Mouse (Mus musculus) hindbrain, embryonic 15.5 days (tissue): ENCODE measurements at regions not wholly inside any gene's neighbourhood (a gene's known extent, or its start where the extent isn't known, plus 50 kb on each side); places are given as distances from the start of the nearest gene placed in this dataset.

Source experiments
- ATAC-seq: fragments of 200-750 bp; cut with Nextera tagmentation; 2 replicates; pipeline ENCODE4 v1.8.0; 2017; ENCODE audit warnings: low read depth, moderate number of reproducible peaks, moderate TSS enrichment; ENCODE audit not compliant: low FRiP score
- H3K27ac ChIP-seq: fragments of 300-500 bp; sonication (generic); replicated peaks from 2 replicates; pipeline ENCODE4 v1.5.1; 2015; ENCODE audit warnings: mild to moderate bottlenecking, inconsistent platforms
- H3K27me3 ChIP-seq: fragments of 300-500 bp; sonication (generic); 2 replicates; pipeline ENCODE4 v1.6.1; 2015; ENCODE audit warnings: control low read depth, inconsistent platforms
- H3K36me3 ChIP-seq: fragments of 300-500 bp; sonication (generic); 2 replicates; pipeline ENCODE4 v1.6.1; 2015; ENCODE audit warnings: control low read depth, inconsistent platforms
- H3K4me1 ChIP-seq: fragments of 300-500 bp; sonication (generic); replicated peaks from 2 replicates; pipeline ENCODE4 v1.6.1; 2015; ENCODE audit warnings: control low read depth, inconsistent platforms
- H3K4me2 ChIP-seq: fragments of 300-500 bp; sonication (generic); 2 replicates; pipeline ENCODE4 v1.6.1; 2015; ENCODE audit warnings: moderate library complexity, mild to moderate bottlenecking, inconsistent platforms
- H3K4me3 ChIP-seq: fragments of 300-500 bp; sonication (generic); 2 replicates; pipeline ENCODE4 v1.5.1; 2015; ENCODE audit warnings: mild to moderate bottlenecking, inconsistent platforms
- H3K9ac ChIP-seq: fragments of 300-500 bp; sonication (generic); 2 replicates; pipeline ENCODE4 v1.6.1; 2015; ENCODE audit warnings: inconsistent platforms
- H3K9me3 ChIP-seq: fragments of 300-500 bp; sonication (generic); 2 replicates; pipeline ENCODE4 v1.6.1; 2016; ENCODE audit warnings: control low read depth, inconsistent platforms
- WGBS: fragments of 180-500 bp; shearing (Covaris S2); methylation state at CpG from one replicate; pipeline ENCODE4 v1.1.7; 2015; 5-methylcytosine and 5-hydroxymethylcytosine counted together

DNA sequence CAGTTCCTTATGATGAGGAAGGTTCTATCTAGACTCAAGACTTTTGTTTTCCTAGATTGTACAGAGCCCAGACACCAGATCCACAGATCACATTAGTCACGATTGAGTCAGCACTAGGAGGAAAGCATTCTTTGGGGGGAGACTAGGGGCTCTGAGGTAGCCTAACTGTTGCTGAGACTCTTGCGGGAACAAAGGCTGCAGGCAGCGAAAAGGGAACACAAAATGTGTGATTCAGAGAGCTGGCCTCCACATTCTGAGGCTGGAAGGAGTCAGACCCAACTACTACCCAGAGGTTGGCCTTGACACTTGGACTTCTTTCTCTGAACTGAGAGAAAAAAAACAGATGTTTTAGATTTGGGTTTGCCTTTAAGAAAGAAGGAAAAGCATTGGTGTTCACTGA, 66.5 kb upstream of the Tspan2 start:
- Histone ChIP-seq H3K9me3 (no peaks in the 10 kb centered on the region), H3K36me3 (no peaks in the 10 kb centered on the region), H3K9ac (no peak overlapping the region), H3K4me1 (no peaks in the 10 kb centered on the region), H3K4me3 (no peak overlapping the region), H3K27ac (no peak overlapping the region), H3K4me2 (no peak overlapping the region), H3K27me3 (no peaks in the 10 kb centered on the region)
- 89% methylated on average over 3 of the region's 3 CpGs for WGBS
- no peak for ATAC-seq

DNA sequence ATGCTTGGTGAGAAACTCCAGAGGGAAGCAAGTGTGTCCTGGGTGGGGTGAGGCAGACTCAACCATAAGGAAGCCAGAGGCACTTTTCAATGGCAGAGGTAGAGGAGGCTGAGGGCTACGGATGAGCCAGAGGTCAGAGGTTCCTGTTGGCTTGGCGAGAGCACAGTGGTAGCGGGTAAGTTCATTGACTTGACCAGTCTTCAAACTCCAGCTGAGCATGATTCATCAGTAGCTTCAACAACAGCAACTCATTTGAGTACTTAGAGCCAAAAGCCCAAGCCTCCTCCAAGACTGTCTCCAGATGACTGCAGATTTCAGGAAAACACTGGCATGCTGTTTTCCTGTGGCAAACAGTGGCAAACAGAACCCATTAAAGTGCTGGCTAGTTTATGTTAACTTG, 65.8 kb upstream of the Tspan2 start:
- Histone ChIP-seq H3K4me3 (no peak overlapping the region), H3K27me3 (no peaks in the 10 kb centered on the region), H3K9ac (no peak overlapping the region), H3K27ac (no peak overlapping the region), H3K4me2 (no peak overlapping the region), H3K4me1 (no peaks in the 10 kb centered on the region), H3K36me3 (no peaks in the 10 kb centered on the region), H3K9me3 (no peaks in the 10 kb centered on the region)
- no peak for ATAC-seq
- 95% methylated on average over 3 of the region's 3 CpGs for WGBS

DNA sequence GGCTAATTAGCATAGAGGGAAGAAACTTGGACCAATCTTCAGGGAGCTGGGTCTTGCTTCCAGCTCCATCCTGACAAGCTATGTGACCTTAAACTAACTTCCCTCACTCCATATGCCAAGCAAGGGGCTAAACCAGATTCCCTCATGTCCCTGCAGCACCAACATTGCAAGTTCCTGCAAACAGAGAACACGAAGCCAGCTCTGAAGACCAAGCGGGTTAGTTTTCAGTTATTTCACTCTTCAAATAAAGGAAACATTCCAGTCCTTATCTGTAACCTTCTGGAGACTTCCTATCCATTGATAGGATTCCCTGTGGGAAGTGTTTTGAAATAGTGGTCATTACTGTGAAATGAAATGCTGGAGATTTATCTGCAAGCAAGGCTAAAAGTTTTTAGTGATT, 64.4 kb upstream of the Tspan2 start:
- H3K27me3 ChIP-seq, result no peaks in the 10 kb centered on the region
- ATAC-seq, result no peak

DNA sequence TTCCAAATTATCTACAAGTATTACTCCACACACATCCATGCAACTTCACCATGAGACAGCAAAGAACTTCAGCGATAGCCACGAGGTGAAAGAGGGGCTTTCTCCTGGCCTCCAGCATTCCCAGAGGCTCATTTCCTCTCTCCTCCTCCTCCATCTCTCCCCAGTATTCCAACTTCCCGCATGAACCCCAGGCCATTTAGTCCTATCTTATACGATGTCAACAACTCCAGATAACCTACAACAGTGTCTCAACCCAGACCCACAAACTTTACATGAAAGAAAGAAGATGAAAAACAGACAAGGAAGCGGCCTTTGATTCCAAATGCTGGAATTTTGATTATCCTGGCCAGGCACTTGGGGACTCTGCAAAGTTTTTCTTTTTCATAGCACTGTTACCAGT, 63.8 kb upstream of the Tspan2 start:
- no peak for ATAC-seq
- no peak overlapping the region for H3K4me3 ChIP-seq
- H3K36me3 ChIP-seq, result no peaks in the 10 kb centered on the region
- H3K4me2 ChIP-seq, result no peak overlapping the region
- no peaks in the 10 kb centered on the region for H3K4me1 ChIP-seq
- H3K9ac ChIP-seq, result no peak overlapping the region
- H3K27ac ChIP-seq, result no peak overlapping the region
- WGBS, result 82% methylated on average over 5 of the region's 5 CpGs
- no peaks in the 10 kb centered on the region for H3K9me3 ChIP-seq
- H3K27me3 ChIP-seq, result no peaks in the 10 kb centered on the region

More for the DNA sequence above, 64.4 kb upstream of the Tspan2 start:
- H3K36me3 ChIP-seq, result no peaks in the 10 kb centered on the region
- no peak overlapping the region for H3K27ac ChIP-seq
- no peaks in the 10 kb centered on the region for H3K9me3 ChIP-seq
- no peak overlapping the region for H3K9ac ChIP-seq
- no peak overlapping the region for H3K4me3 ChIP-seq
- no peak overlapping the region for H3K4me2 ChIP-seq
- no peaks in the 10 kb centered on the region for H3K4me1 ChIP-seq
- 90% methylated on average over 2 of the region's 2 CpGs for WGBS

DNA sequence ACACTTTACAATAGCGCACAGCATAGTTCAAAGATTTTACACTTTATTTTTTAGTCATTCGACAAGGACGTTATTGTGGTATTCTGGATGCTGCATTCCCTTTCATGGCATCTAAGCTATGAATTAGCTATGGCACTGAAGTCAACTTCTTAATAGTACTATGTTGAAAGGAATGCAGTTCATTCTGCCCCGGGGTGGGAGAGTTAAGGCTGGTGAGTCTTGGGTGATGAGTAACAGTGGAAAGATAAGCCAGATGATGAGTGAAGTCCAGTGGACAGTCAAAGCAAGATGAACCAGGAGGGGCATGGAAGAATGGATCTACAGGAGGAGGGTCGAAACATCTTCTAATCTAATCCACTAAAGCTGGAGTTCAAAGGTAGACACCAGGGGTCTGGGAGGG, 63.4 kb upstream of the Tspan2 start:
- Histone ChIP-seq H3K4me2 (no peak overlapping the region), H3K27me3 (no peaks in the 10 kb centered on the region), H3K9me3 (no peaks in the 10 kb centered on the region), H3K4me1 (no peaks in the 10 kb centered on the region), H3K4me3 (no peak overlapping the region), H3K36me3 (no peaks in the 10 kb centered on the region), H3K9ac (no peak overlapping the region), H3K27ac (no peak overlapping the region)
- 90% methylated on average over 5 of the region's 5 CpGs for WGBS
- ATAC-seq, result no peak

DNA sequence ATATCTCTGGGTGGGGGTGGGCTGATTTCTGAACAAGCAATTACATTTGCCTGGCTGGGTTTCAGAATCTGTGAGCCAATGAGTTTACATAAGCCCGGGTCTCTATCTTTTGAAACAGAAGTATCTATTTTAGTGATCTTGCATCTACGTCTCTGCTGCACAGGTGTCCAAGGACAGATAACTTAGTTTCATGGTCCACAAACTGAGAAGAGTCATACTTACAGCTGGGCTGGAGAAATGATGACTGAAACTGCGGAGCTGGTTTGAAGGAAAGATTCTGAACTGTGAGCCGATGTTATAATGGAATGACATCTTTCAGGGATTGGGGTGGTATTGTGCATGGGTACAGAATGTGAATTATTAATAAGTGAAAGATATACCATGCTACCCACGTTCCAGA, 60.8 kb upstream of the Tspan2 start:
- no peaks in the 10 kb centered on the region for H3K9me3 ChIP-seq
- no peak overlapping the region for H3K9ac ChIP-seq
- H3K4me2 ChIP-seq, result no peak overlapping the region
- WGBS, result 77% methylated on average over 5 of the region's 5 CpGs
- 0 out of 2 replicates have a peak, but pooled peaks cover 4% of the 10 kb centered on the region for H3K4me1 ChIP-seq
- no peaks in the 10 kb centered on the region for H3K36me3 ChIP-seq
- ATAC-seq, result no peak
- H3K4me3 ChIP-seq, result no peak overlapping the region
- H3K27ac ChIP-seq, result no peak overlapping the region
- no peaks in the 10 kb centered on the region for H3K27me3 ChIP-seq

DNA sequence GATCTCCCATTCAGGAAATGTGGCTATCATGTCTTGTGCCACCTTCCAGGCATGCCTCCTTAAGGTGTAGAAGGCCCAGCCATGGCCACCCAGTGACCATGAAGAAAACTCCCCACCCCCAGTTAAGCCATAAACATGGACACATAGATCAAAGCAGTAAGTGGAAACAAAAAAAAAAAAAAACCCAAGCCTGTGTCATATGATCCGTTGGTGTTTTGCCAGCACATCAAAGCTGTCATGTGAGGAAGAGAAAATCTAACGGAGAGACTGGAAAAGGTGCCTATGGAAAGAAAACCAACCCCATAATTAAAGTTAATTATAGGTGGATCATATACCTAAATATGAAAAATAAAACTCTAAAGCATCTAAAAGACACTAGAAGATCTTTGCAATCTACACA, 60.3 kb upstream of the Tspan2 start:
- Histone ChIP-seq H3K36me3 (no peaks in the 10 kb centered on the region), H3K27ac (no peak overlapping the region), H3K9ac (no peak overlapping the region), H3K4me1 (0 out of 2 replicates have a peak, but pooled peaks cover 4% of the 10 kb centered on the region), H3K4me3 (no peak overlapping the region), H3K4me2 (no peak overlapping the region), H3K9me3 (no peaks in the 10 kb centered on the region), H3K27me3 (no peaks in the 10 kb centered on the region)
- ATAC-seq, result no peak
- WGBS, result 68% methylated on average over 2 of the region's 2 CpGs

DNA sequence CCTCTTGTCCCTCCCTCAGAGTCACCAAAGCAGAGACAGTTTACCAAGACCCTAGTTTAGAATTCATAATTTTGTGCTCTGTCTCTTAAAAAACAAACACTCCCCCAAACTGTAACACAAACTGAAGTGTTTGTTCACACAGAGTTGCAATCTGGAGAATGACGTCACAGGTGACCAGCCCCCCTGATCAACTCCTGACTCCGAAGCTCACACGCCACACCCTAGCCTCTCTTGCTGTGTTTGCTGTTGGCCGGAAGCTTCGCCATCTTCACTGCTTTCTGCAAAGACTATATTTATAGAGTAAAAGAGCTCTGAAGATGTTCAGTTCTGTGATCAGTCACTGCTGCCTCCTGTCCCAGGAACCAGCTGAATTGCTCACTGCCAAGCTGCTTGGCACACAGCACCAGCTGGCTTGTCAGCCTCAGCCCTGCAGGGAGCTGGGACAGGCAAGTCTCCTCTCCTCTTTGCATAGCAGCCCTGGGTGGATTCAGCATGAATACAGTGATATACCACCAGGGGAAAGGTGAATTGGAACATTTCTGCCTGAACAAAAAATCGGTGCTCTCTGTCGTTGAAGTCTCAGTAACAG, 57.3 kb upstream of the Tspan2 start:
- H3K4me1 ChIP-seq, result 0 out of 2 replicates have a peak, but pooled peaks cover 4% of the 10 kb centered on the region
- H3K27me3 ChIP-seq, result no peaks in the 10 kb centered on the region
- 71% methylated on average over 7 of the region's 7 CpGs for WGBS
- H3K36me3 ChIP-seq, result no peaks in the 10 kb centered on the region
- no peak overlapping the region for H3K4me2 ChIP-seq
- no peak overlapping the region for H3K4me3 ChIP-seq
- no peak overlapping the region; the same call in 1 of the 2 replicates for H3K27ac ChIP-seq
- ATAC-seq, result peak; percentile 72; the same call in 1 of the 2 replicates
- no peak overlapping the region for H3K9ac ChIP-seq
- no peaks in the 10 kb centered on the region for H3K9me3 ChIP-seq

DNA sequence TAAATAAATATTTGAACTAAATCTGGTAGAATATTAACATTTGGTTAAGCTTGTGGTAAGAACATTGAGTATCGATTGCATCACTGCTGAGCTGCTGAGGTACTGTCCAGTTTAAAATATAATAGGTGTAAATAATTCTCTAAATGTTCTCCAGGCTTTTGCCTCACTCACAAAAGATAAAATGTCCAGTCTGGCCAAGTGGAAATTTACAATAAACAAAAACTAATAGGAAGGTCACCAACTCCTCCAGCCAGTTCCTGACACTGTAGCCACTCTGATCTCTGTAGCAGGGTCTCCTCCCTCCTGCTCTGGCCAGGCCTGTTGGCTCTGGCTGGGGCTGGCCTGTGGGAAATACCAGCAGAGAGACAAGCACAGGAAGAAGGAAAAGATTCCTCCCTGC, 55.8 kb upstream of the Tspan2 start:
- no peak overlapping the region for H3K27ac ChIP-seq
- no peaks in the 10 kb centered on the region for H3K9me3 ChIP-seq
- 0 out of 2 replicates have a peak, but pooled peaks cover 4% of the 10 kb centered on the region for H3K4me1 ChIP-seq
- no peak overlapping the region for H3K4me3 ChIP-seq
- ATAC-seq, result no peak
- H3K36me3 ChIP-seq, result no peaks in the 10 kb centered on the region
- no peak overlapping the region for H3K4me2 ChIP-seq
- 96% methylated on average over 1 of the region's 1 CpGs for WGBS
- no peaks in the 10 kb centered on the region for H3K27me3 ChIP-seq
- no peak overlapping the region for H3K9ac ChIP-seq

DNA sequence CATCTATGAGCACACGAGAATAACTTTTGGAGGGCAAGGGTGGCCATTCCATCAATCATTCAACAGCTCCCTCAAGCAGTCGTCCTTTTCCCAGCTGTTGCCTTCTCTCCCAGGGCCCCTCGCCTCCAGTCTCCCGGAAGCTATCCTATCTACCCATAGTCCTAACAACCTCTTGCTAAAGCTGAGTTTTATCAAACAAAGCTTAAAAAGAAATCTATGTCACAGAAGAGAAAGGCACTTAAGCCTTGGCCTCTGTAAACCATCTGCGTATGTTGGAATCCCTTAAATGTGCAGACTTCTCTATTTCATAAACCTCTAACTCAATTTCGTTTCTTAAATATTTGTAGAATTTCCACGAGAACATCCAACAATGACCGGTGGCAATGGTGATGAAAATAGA, 51.9 kb upstream of the Tspan2 start:
- WGBS, result 84% methylated on average over 8 of the region's 8 CpGs
- H3K4me3 ChIP-seq, result no peak overlapping the region
- no peak overlapping the region for H3K9ac ChIP-seq
- no peak overlapping the region for H3K4me2 ChIP-seq
- no peak for ATAC-seq
- 0 out of 2 replicates have a peak, but pooled peaks cover under 1% of the 10 kb centered on the region for H3K4me1 ChIP-seq
- H3K9me3 ChIP-seq, result no peaks in the 10 kb centered on the region
- no peaks in the 10 kb centered on the region for H3K36me3 ChIP-seq
- H3K27ac ChIP-seq, result no peak overlapping the region
- H3K27me3 ChIP-seq, result no peaks in the 10 kb centered on the region

DNA sequence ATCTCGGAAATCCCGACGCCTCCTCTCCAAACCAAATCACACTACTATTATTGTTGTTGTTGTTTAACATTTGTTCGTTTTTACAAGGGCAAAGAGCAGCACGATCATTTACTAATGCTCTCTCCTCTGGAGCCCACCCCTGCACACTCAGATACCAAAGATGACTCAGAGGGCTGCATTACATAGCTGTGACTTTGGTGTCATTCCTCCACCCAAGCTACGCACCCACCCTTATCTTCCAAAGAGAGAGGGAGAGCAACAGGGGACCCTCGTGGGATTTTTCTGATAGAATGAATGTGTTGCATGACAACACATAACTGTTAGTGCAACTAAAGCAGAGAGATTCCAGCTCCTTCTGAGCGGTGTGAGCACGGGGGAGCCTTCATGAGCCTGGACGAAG, 50.8 kb upstream of the Tspan2 start:
- H3K27ac ChIP-seq, result no peak overlapping the region
- H3K4me1 ChIP-seq, result no peaks in the 10 kb centered on the region
- ATAC-seq, result no peak
- no peaks in the 10 kb centered on the region for H3K27me3 ChIP-seq
- H3K36me3 ChIP-seq, result no peaks in the 10 kb centered on the region
- 90% methylated on average over 10 of the region's 10 CpGs for WGBS
- no peak overlapping the region for H3K4me3 ChIP-seq
- H3K4me2 ChIP-seq, result no peak overlapping the region
- no peaks in the 10 kb centered on the region for H3K9me3 ChIP-seq
- H3K9ac ChIP-seq, result no peak overlapping the region
